In genomic region chr4:127312349-127312748, GRCm38 (mm10) we compare ENCODE assay signal across 14 mouse cellular contexts. TPM values are rescaled to one million over a fixed set of nuclear protein-coding genes. Genes with fewer than 3 reads are reported as not detected.
A peak's percentile ranks its signal among the peaks of the same experiment; 100 is the strongest.
DNase-seq lines count a peak whose midpoint lies in the region; ATAC-seq and TF ChIP-seq lines count a peak whose summit lies in the region.
"Had no signal": no experiment of that assay in that cellular context is flagged by ENCODE, and none has a peak within 500 bp of the region (broad histone marks: within the 10 kb centered on the region; RNA-seq: fewer than 3 reads in every experiment).

No protein-coding gene starts in this region.

- peak overlapping the region; percentile 77 for H3K27ac ChIP-seq in heart, adult 2 months
- no peak overlapping the region for H3K27ac ChIP-seq in kidney, adult 2 months (ENCODE audit: insufficient read depth, low read depth, low read length)
- no peak overlapping the region for H3K27ac ChIP-seq in midbrain, embryonic 13.5 days
- no peak overlapping the region for H3K27ac ChIP-seq in midbrain, embryonic 11.5 days (ENCODE audit: low read depth, low read length)
- H3K27ac ChIP-seq in small intestine, adult 2 months (ENCODE audit: insufficient read depth, low read depth, low read length), result no peak overlapping the region
- H3K27ac ChIP-seq: forebrain, embryonic 12.5 days; liver, embryonic 12.5 days had no signal

- no peak for DNase-seq in heart, adult 2 months
- no peak for DNase-seq in heart, postnatal 25 days (ENCODE audit: low spot score)
- no peak for DNase-seq in kidney, adult 2 months
- no peak for DNase-seq in kidney, postnatal 10 days
- no peak for DNase-seq in midbrain, embryonic 11.5 days (ENCODE audit: low spot score, missing footprints)
- no peak for DNase-seq in urinary bladder, postnatal 10 days (ENCODE audit: low spot score)
- DNase-seq: adrenal gland, postnatal 10 days; thymus, adult 2 months had no signal

- H3K9me3 ChIP-seq in midbrain, embryonic 13.5 days, result no peaks in the 10 kb centered on the region
- H3K9me3 ChIP-seq in midbrain, embryonic 11.5 days (ENCODE audit: control insufficient read depth, low read length), result no peaks in the 10 kb centered on the region
- H3K9me3 ChIP-seq: forebrain, embryonic 12.5 days; liver, embryonic 12.5 days had no signal

- peaks cover 2% of the 10 kb centered on the region for H3K4me1 ChIP-seq in heart, adult 2 months (ENCODE audit: control insufficient read depth, insufficient read depth, low read length)
- no peaks in the 10 kb centered on the region for H3K4me1 ChIP-seq in kidney, adult 2 months (ENCODE audit: control insufficient read depth, insufficient read depth, low read length)
- H3K4me1 ChIP-seq in midbrain, embryonic 13.5 days (replicated peaks), result peaks cover 16% of the 10 kb centered on the region
- H3K4me1 ChIP-seq in midbrain, embryonic 11.5 days (ENCODE audit: control insufficient read depth, insufficient read depth, low read length), result no peaks in the 10 kb centered on the region; the same call in 1 of the 2 replicates
- no peaks in the 10 kb centered on the region; the same call in 1 of the 2 replicates for H3K4me1 ChIP-seq in small intestine, adult 2 months (ENCODE audit: control insufficient read depth, insufficient read depth, insufficient read length, low read length)

- H3K4me3 ChIP-seq in heart, adult 2 months, result peak overlapping the region; percentile 56
- peak overlapping the region; percentile 60 for H3K4me3 ChIP-seq in kidney, adult 2 months (ENCODE audit: insufficient read depth, low read depth, low read length)
- H3K4me3 ChIP-seq in midbrain, embryonic 13.5 days (replicated peaks), result no peak overlapping the region
- H3K4me3 ChIP-seq in midbrain, embryonic 11.5 days (ENCODE audit: low read depth, low read length), result no peak overlapping the region
- peak overlapping the region; percentile 63 for H3K4me3 ChIP-seq in small intestine, adult 2 months (ENCODE audit: low read depth, low read length)
- H3K4me3 ChIP-seq: forebrain, embryonic 12.5 days; liver, embryonic 12.5 days had no signal

- intact Hi-C loops in heart, adult 2 months (cut with DNase I), result no loop called here
- intact Hi-C loops in heart, postnatal 25 days (cut with DNase I), result loop anchor here (2.0 kb wide), 1 partner anchor 34 kb away; no protein-coding TSS in a partner anchor

- no peak for TF ChIP-seq CTCF in heart, adult 2 months (IDR thresholded peaks at IDR 0.05)
- TF ChIP-seq CTCF in kidney, adult 2 months (conservative IDR thresholded peaks at IDR 0.05; ENCODE audit: insufficient read depth, insufficient read length, low read depth, low read length), result no peak
- TF ChIP-seq CTCF in small intestine, adult 2 months (IDR thresholded peaks at IDR 0.05; ENCODE audit: extremely low read depth, insufficient read length, insufficient replicate concordance, low read depth, low read length), result no peak

- H3K36me3 ChIP-seq in heart, adult 2 months (ENCODE audit: control insufficient read depth, insufficient read depth, low read length), result no peaks in the 10 kb centered on the region
- no peaks in the 10 kb centered on the region for H3K36me3 ChIP-seq in kidney, adult 2 months (ENCODE audit: control insufficient read depth, insufficient read depth, low read length)
- H3K36me3 ChIP-seq in midbrain, embryonic 13.5 days, result no peaks in the 10 kb centered on the region
- H3K36me3 ChIP-seq in midbrain, embryonic 11.5 days (ENCODE audit: control insufficient read depth, insufficient read depth, low read length), result no peaks in the 10 kb centered on the region
- no peaks in the 10 kb centered on the region for H3K36me3 ChIP-seq in small intestine, adult 2 months (ENCODE audit: control insufficient read depth, insufficient read depth, low read length)
- H3K36me3 ChIP-seq: forebrain, embryonic 12.5 days; liver, embryonic 12.5 days had no signal

- WGBS in heart, adult 2 months, result 60% methylated on average over 24 of the region's 24 CpGs
- 77% methylated on average over 24 of the region's 24 CpGs for WGBS in kidney, adult 2 months
- 65% methylated on average over 24 of the region's 24 CpGs for WGBS in midbrain, embryonic 13.5 days
- WGBS in midbrain, embryonic 11.5 days, result 67% methylated on average over 24 of the region's 24 CpGs
- WGBS in small intestine, adult 2 months, result 56% methylated on average over 24 of the region's 24 CpGs

- peaks cover 3% of the 10 kb centered on the region; the same call in 1 of the 2 replicates for H3K27me3 ChIP-seq in heart, adult 2 months (ENCODE audit: control insufficient read depth, insufficient read depth, low read length)
- no peaks in the 10 kb centered on the region for H3K27me3 ChIP-seq in kidney, adult 2 months (replicated peaks; ENCODE audit: control insufficient read depth, insufficient read depth, low read length)
- peaks cover 25% of the 10 kb centered on the region for H3K27me3 ChIP-seq in midbrain, embryonic 13.5 days
- H3K27me3 ChIP-seq in midbrain, embryonic 11.5 days (ENCODE audit: control insufficient read depth, insufficient read depth, low read length), result peaks cover 15% of the 10 kb centered on the region
- H3K27me3 ChIP-seq in small intestine, adult 2 months (ENCODE audit: control insufficient read depth, insufficient read depth, low read length), result peaks cover 11% of the 10 kb centered on the region; the same call in 1 of the 2 replicates

- no peak for ATAC-seq in midbrain, embryonic 13.5 days
- no peak for ATAC-seq in midbrain, embryonic 11.5 days (ENCODE audit: low FRiP score)
- ATAC-seq: liver, embryonic 12.5 days had no signal

- no peaks in the 10 kb centered on the region for H3K79me2 ChIP-seq in heart, adult 2 months (replicated peaks; ENCODE audit: control insufficient read depth, insufficient read depth, low read length)

- H3K9ac ChIP-seq in heart, adult 2 months (ENCODE audit: low read depth, low read length), result peak overlapping the region; percentile 79
- H3K9ac ChIP-seq in midbrain, embryonic 13.5 days (replicated peaks), result no peak overlapping the region
- no peak overlapping the region for H3K9ac ChIP-seq in midbrain, embryonic 11.5 days (ENCODE audit: low read length)
- H3K9ac ChIP-seq: forebrain, embryonic 12.5 days; liver, embryonic 12.5 days had no signal

- no peak for TF ChIP-seq EP300 in heart, adult 2 months (IDR thresholded peaks at IDR 0.05; ENCODE audit: insufficient read depth, low read depth, low read length)

- peak overlapping the region; percentile 81; the same call in 1 of the 2 replicates for H3K4me2 ChIP-seq in midbrain, embryonic 13.5 days (replicated peaks)
- H3K4me2 ChIP-seq in midbrain, embryonic 11.5 days, result no peak overlapping the region
- H3K4me2 ChIP-seq: liver, embryonic 12.5 days had no signal

- TF ChIP-seq POLR2A in heart, adult 2 months (IDR thresholded peaks at IDR 0.05; ENCODE audit: insufficient read depth, low read depth, low read length), result no peak
- TF ChIP-seq POLR2A in kidney, adult 2 months (IDR thresholded peaks at IDR 0.05; ENCODE audit: low read depth, low read length), result no peak
- TF ChIP-seq POLR2A in small intestine, adult 2 months (IDR thresholded peaks at IDR 0.05; ENCODE audit: low read depth, low read length), result no peak

RNA-seq across cellular contexts. Expression of gene Gja4, which starts 1.5 kb away (rescaled TPM):
- total RNA-seq in heart, adult 2 months (2021), result 10 to 100 TPM; 12.2 to 12.4 TPM
- polyA plus RNA-seq in heart, adult 2 months (2012; rRNA removed), result 25.1 and 28.7 TPM in 2 replicates
- 10 to 100 TPM; 11.1 to 12.5 TPM for total RNA-seq in heart, postnatal 25 days (2021)
- polyA plus RNA-seq in kidney, adult 2 months (2012; rRNA removed), result 17.8 and 19.2 TPM in 2 replicates
- 17.8 and 17.9 TPM in 2 replicates for polyA plus RNA-seq in midbrain, embryonic 13.5 days (2015; fragmentation: Nextera tagmentation; extraction: Ambion mirVana)
- polyA plus RNA-seq in midbrain, embryonic 11.5 days (2014; fragmentation: Nextera tagmentation; extraction: Ambion mirVana), result 18.3 and 20.1 TPM in 2 replicates
- 5.1 and 7.0 TPM in 2 replicates for polyA plus RNA-seq in small intestine, adult 2 months (2012; rRNA removed)
- total RNA-seq: megakaryocyte-erythroid progenitor cell, adult 5-6 weeks had no signal

RNA-seq across cellular contexts. Expression of gene Gjb3, which starts 18.3 kb away (rescaled TPM):
- not detected for total RNA-seq in heart, adult 2 months (2021)
- polyA plus RNA-seq in heart, adult 2 months (2012; rRNA removed), result 0.25 TPM in 1 of 2 replicates, not detected in the other
- under 1 TPM in 1 of 2 experiments, not detected in 1; 0.13 TPM for total RNA-seq in heart, postnatal 25 days (2021)
- polyA plus RNA-seq in kidney, adult 2 months (2012; rRNA removed), result 0.24 and 0.44 TPM in 2 replicates
- polyA plus RNA-seq in midbrain, embryonic 13.5 days (2015; fragmentation: Nextera tagmentation; extraction: Ambion mirVana), result 0.22 and 0.32 TPM in 2 replicates
- 0.65 and 0.75 TPM in 2 replicates for polyA plus RNA-seq in midbrain, embryonic 11.5 days (2014; fragmentation: Nextera tagmentation; extraction: Ambion mirVana)
- 3.5 and 21.3 TPM in 2 replicates for polyA plus RNA-seq in small intestine, adult 2 months (2012; rRNA removed)
- total RNA-seq: megakaryocyte-erythroid progenitor cell, adult 5-6 weeks had no signal
- polyA plus RNA-seq: liver, embryonic 12.5 days had no signal

RNA-seq across cellular contexts. Expression of gene Gjb4, which starts 41.5 kb away (rescaled TPM):
- total RNA-seq in heart, adult 2 months (2021), result not detected
- polyA plus RNA-seq in heart, adult 2 months (2012; rRNA removed), result 0.12 and 0.14 TPM in 2 replicates
- not detected for total RNA-seq in heart, postnatal 25 days (2021)
- 1.4 and 1.5 TPM in 2 replicates for polyA plus RNA-seq in kidney, adult 2 months (2012; rRNA removed)
- 0.11 TPM in 1 of 2 replicates, not detected in the other for polyA plus RNA-seq in midbrain, embryonic 13.5 days (2015; fragmentation: Nextera tagmentation; extraction: Ambion mirVana)
- 0.10 TPM in 1 of 2 replicates, not detected in the other for polyA plus RNA-seq in midbrain, embryonic 11.5 days (2014; fragmentation: Nextera tagmentation; extraction: Ambion mirVana)
- 0.18 and 0.53 TPM in 2 replicates for polyA plus RNA-seq in small intestine, adult 2 months (2012; rRNA removed)
- total RNA-seq: adrenal gland, postnatal 10 days; megakaryocyte-erythroid progenitor cell, adult 5-6 weeks had no signal
- polyA plus RNA-seq: forebrain, embryonic 12.5 days; liver, embryonic 12.5 days; neural tube, embryonic 14.5 days had no signal

RNA-seq across cellular contexts. Expression of gene Gjb5, which starts 45.6 kb away (rescaled TPM):
- under 1 TPM; 0.16 to 0.29 TPM for total RNA-seq in heart, adult 2 months (2021)
- polyA plus RNA-seq in heart, adult 2 months (2012; rRNA removed), result 0.78 and 1.1 TPM in 2 replicates
- under 1 TPM in 1 of 2 experiments, not detected in 1; 0.45 TPM for total RNA-seq in heart, postnatal 25 days (2021)
- 0.67 and 0.75 TPM in 2 replicates for polyA plus RNA-seq in kidney, adult 2 months (2012; rRNA removed)
- polyA plus RNA-seq in midbrain, embryonic 13.5 days (2015; fragmentation: Nextera tagmentation; extraction: Ambion mirVana), result 0.09 TPM in 1 of 2 replicates, not detected in the other
- 0.42 and 0.46 TPM in 2 replicates for polyA plus RNA-seq in midbrain, embryonic 11.5 days (2014; fragmentation: Nextera tagmentation; extraction: Ambion mirVana)
- polyA plus RNA-seq in small intestine, adult 2 months (2012; rRNA removed), result 0.10 and 0.23 TPM in 2 replicates
- total RNA-seq: megakaryocyte-erythroid progenitor cell, adult 5-6 weeks had no signal
- polyA plus RNA-seq: forebrain, embryonic 12.5 days; neural tube, embryonic 14.5 days had no signal

Comparison
In these comparisons a context has a peak if more than half of its experiments do, and no peak if none do; other contexts are left out.
1. H3K4me3 ChIP-seq: peak in heart, adult 2 months (single experiment), kidney, adult 2 months (single experiment) and small intestine, adult 2 months (single experiment); none in midbrain, embryonic 13.5 days (single experiment) and midbrain, embryonic 11.5 days (single experiment).